Mouse (Mus musculus): ENCODE data around the gene Serpinb5. TPM values are rescaled to one million over a fixed set of nuclear protein-coding genes. Genes with fewer than 3 reads are reported as not detected.
A peak's percentile ranks its signal among the peaks of the same experiment; 100 is the strongest.
"Not testable (repeated sequence)": the region's sequence is repeated elsewhere in the genome, so short reads cannot be mapped to it uniquely, and the experiment has no call there.

The Serpinb5 gene
- polyA plus RNA-seq, 1 experiment = 4.0 TPM

DNA sequence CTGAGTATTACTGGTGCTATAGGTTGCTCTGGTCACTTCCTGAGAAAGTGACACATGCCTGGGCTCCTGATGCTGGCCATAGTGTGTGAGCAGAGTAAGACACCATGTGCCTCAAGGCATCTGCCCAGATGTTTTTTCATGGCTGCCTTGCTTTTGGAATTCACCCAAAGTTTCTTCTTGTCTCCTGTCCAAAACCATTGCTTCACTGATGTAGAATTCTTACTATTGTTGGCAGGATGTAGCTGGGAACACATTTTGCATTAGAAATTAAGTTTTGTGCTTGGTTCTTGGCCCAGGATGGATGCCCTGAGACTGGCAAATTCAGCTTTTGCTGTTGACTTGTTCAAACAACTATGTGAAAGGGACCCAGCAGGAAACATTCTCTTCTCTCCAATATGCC lies 9.0 kb downstream of the Serpinb5 start:
- H3K4me3 ChIP-seq (replicated peaks; ENCODE audit: extremely low read depth, low read depth, low read length) = no peak overlapping the region
- no peak for TF ChIP-seq POLR2A (IDR thresholded peaks at IDR 0.05; ENCODE audit: borderline replicate concordance, extremely low read depth, low read depth, low read length)
- no peak for TF ChIP-seq CTCF (IDR thresholded peaks at IDR 0.05; ENCODE audit: insufficient read depth, low read length)
- no peak for DNase-seq
- H3K4me1 ChIP-seq (ENCODE audit: control insufficient read depth, insufficient read depth, low read length) = no peaks in the 10 kb centered on the region

GRCm38 (mm10) chr1:106875193-106875886 lies 14.4 kb downstream of the Serpinb5 start:
- Histone ChIP-seq H3K4me3 (replicated peaks; ENCODE audit: extremely low read depth, low read depth, low read length) (no peak overlapping the region), H3K4me1 (ENCODE audit: control insufficient read depth, insufficient read depth, low read length) (no peaks in the 10 kb centered on the region)
- WGBS = 72% methylated on average over 5 of the region's 5 CpGs
- DNase-seq = no peak
- TF ChIP-seq CTCF (IDR thresholded peaks at IDR 0.05; ENCODE audit: insufficient read depth, low read length) (no peak), POLR2A (IDR thresholded peaks at IDR 0.05; ENCODE audit: borderline replicate concordance, extremely low read depth, low read depth, low read length) (no peak)

DNA sequence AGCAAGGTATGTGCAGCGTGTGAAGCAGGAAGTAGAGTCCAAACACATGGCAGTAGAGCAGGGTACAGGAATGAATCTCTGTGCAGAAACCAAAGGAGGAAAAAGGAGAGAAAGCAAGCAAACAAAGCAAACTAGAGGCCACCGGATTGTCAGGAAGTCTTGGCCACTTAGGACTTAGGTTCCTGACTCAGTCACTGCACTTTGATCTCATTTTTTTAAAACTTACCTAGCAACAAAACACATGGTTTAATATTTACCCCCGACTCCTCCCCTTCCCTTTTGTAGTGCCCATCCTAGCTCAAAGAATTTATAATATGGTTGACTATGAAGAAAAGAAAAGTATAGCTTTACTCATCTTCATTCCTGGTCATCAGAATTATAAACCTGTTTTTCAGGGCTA lies 15.2 kb downstream of the Serpinb5 start:
- no peak overlapping the region for H3K4me3 ChIP-seq (replicated peaks; ENCODE audit: extremely low read depth, low read depth, low read length)
- H3K4me1 ChIP-seq (ENCODE audit: control insufficient read depth, insufficient read depth, low read length) = no peaks in the 10 kb centered on the region
- 40% methylated on average over 3 of the region's 3 CpGs for WGBS
- no peak for DNase-seq
- TF ChIP-seq POLR2A (IDR thresholded peaks at IDR 0.05; ENCODE audit: borderline replicate concordance, extremely low read depth, low read depth, low read length) (no peak), CTCF (IDR thresholded peaks at IDR 0.05; ENCODE audit: insufficient read depth, low read length) (no peak)

DNA sequence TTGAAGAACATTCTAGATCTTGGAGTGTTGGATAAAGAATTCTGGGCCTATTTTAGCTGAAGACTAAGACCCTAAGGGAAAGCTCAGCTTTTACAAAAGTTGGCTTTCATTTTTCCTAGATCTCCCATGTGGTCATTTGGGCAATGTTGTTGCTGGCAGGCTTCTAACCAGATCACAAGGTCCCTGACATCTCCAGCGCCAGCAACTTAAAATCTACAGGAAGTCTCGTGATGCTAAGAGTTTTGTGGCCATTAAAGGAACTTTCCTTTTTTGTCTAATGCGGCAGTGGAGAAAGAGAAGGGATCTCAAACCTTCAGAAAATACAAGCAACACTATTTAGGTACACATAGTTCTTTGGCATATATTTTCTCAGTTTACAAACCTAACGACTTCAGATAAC lies 21.8 kb downstream of the Serpinb5 start:
- WGBS = 50% methylated on average over 4 of the region's 4 CpGs
- H3K4me1 ChIP-seq (ENCODE audit: control insufficient read depth, insufficient read depth, low read length) = no peaks in the 10 kb centered on the region
- no peak for DNase-seq
- no peak for TF ChIP-seq CTCF (IDR thresholded peaks at IDR 0.05; ENCODE audit: insufficient read depth, low read length)
- no peak for TF ChIP-seq POLR2A (IDR thresholded peaks at IDR 0.05; ENCODE audit: borderline replicate concordance, extremely low read depth, low read depth, low read length)
- no peak overlapping the region for H3K4me3 ChIP-seq (replicated peaks; ENCODE audit: extremely low read depth, low read depth, low read length)

- 48% methylated on average over 5 of the region's 5 CpGs for WGBS
- Histone ChIP-seq H3K4me1 (ENCODE audit: control insufficient read depth, insufficient read depth, low read length) (no peaks in the 10 kb centered on the region), H3K4me3 (replicated peaks; ENCODE audit: extremely low read depth, low read depth, low read length) (no peak overlapping the region)
- DNase-seq = no peak
- TF ChIP-seq CTCF (IDR thresholded peaks at IDR 0.05; ENCODE audit: insufficient read depth, low read length) (no peak), POLR2A (IDR thresholded peaks at IDR 0.05; ENCODE audit: borderline replicate concordance, extremely low read depth, low read depth, low read length) (no peak)
Observed at GRCm38 (mm10) chr1:106883369-106883768, 22.4 kb downstream of the Serpinb5 start.

DNA sequence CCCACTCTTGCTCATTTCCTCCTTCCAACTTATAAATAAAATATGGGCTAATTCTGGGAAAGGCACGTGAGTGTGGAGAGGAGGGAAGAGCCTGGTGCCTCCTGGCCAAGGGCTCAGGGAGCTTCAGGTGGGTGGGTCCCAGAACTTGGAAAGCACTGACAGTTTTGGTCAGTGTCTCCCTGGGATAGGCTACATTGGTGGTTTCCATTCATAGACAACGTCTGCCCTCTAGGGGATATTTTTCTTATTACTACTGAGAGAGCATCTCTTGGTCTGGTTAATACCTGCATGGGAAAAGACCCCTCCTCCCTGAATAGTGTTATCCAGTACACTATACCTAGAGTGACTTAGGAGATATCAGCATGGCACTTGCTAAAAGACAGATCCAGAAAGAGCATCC lies 22.8 kb downstream of the Serpinb5 start:
- WGBS = 6% methylated on average over 2 of the region's 2 CpGs
- no peak for DNase-seq
- H3K4me3 ChIP-seq (replicated peaks; ENCODE audit: extremely low read depth, low read depth, low read length) = no peak overlapping the region
- H3K4me1 ChIP-seq (ENCODE audit: control insufficient read depth, insufficient read depth, low read length) = no peaks in the 10 kb centered on the region
- TF ChIP-seq POLR2A (IDR thresholded peaks at IDR 0.05; ENCODE audit: borderline replicate concordance, extremely low read depth, low read depth, low read length) (no peak), CTCF (IDR thresholded peaks at IDR 0.05; ENCODE audit: insufficient read depth, low read length) (no peak)

DNA sequence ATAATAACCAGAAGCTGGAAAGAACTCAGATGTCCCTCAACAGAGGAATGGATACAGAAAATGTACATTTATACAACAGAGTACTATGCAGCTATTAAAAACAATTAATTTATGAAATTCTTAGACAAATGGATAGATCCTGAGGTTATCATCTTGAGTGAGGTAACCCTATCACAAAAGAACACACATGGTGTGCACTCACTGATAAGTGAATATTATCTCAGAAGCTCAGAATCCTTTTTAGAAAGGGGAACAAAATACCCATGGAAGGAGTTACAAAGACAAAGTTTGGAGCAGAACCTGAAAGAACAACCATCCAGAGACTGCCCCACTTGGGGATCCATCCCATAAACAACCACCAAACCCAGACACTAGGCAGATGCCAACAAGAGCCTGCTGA lies 34.2 kb downstream of the Serpinb5 start:
- DNase-seq; H3K4me1 ChIP-seq (ENCODE audit: control insufficient read depth, insufficient read depth, low read length); H3K4me3 ChIP-seq (replicated peaks; ENCODE audit: extremely low read depth, low read depth, low read length): not testable (repeated sequence)

DNA sequence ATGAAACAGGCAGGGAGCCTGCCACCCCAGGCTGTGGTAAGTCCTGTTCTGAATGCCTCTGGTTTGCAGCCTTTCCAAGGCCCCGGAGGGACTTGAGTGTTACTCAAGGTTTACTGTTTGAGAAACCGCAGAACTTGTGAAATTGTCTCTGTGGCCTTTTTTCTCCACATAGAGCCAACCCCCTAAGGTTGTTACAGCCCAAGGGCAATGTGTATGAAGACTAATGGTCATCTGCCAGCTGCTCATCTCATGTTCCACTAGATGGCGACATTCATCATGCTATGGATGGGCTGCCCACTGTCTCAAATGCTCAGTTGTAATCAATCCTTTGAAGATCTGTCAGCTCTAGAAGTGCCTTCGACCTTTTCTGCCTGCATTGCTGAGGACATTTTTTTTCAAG lies 40.4 kb downstream of the Serpinb5 start:
- Histone ChIP-seq H3K4me3 (replicated peaks; ENCODE audit: extremely low read depth, low read depth, low read length) (no peak overlapping the region), H3K4me1 (ENCODE audit: control insufficient read depth, insufficient read depth, low read length) (no peaks in the 10 kb centered on the region)
- WGBS = 26% methylated on average over 4 of the region's 4 CpGs
- TF ChIP-seq POLR2A (IDR thresholded peaks at IDR 0.05; ENCODE audit: borderline replicate concordance, extremely low read depth, low read depth, low read length) (no peak), CTCF (IDR thresholded peaks at IDR 0.05; ENCODE audit: insufficient read depth, low read length) (peak; percentile 36; the same call in 1 of the 2 replicates)
- no peak for DNase-seq

DNA sequence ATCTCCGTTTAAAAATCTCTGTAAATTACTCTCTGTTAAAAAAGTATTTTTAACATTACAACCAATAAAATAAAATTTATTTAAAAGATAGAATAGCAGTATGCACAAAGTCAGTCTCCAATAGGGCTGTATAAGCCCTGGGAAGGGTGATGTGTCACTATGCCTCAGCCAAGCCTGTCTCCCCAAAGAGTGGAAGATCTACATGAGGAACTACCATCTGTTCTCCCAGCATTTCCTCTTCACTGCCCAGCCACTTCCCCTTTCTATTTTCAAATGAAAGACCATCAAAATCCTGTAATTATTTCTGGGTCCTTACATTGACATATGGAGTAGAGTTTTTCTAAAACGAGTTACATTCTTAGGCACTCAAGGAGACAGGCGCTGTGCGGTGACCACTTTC lies 71.0 kb downstream of the Serpinb5 start:
- TF ChIP-seq POLR2A (IDR thresholded peaks at IDR 0.05; ENCODE audit: borderline replicate concordance, extremely low read depth, low read depth, low read length) (no peak), CTCF (IDR thresholded peaks at IDR 0.05; ENCODE audit: insufficient read depth, low read length) (no peak)
- no peak for DNase-seq

More for the DNA sequence above, 71.0 kb downstream of the Serpinb5 start:
- WGBS = 59% methylated on average over 4 of the region's 4 CpGs
- Histone ChIP-seq H3K4me1 (ENCODE audit: control insufficient read depth, insufficient read depth, low read length) (no peaks in the 10 kb centered on the region), H3K4me3 (replicated peaks; ENCODE audit: extremely low read depth, low read depth, low read length) (no peak overlapping the region)

Other genes with a start within 250 kb of the Serpinb5 start
- gene Bcl2, start 146.9 kb upstream of the Serpinb5 start, polyA plus RNA-seq (2012; rRNA removed) = 3.0 and 3.8 TPM in 2 replicates
- 10.0 and 23.5 TPM in 2 replicates for gene Kdsr, start 101.4 kb upstream of the Serpinb5 start, polyA plus RNA-seq (2012; rRNA removed)
- gene Vps4b, start 64.4 kb upstream of the Serpinb5 start, polyA plus RNA-seq (2012; rRNA removed) = 14.6 and 18.0 TPM in 2 replicates
- gene Serpinb12, start 73.3 kb downstream of the Serpinb5 start, polyA plus RNA-seq (2012; rRNA removed) = 44.7 TPM in 1 of 2 replicates, not detected in the other
- gene Serpinb13, start 119.8 kb downstream of the Serpinb5 start, polyA plus RNA-seq (2012; rRNA removed) = 0.78 TPM in 1 of 2 replicates, not detected in the other
- gene Serpinb3a, start 191.1 kb downstream of the Serpinb5 start, polyA plus RNA-seq (2012; rRNA removed) = 28.3 TPM in 1 of 2 replicates, not detected in the other
- gene Serpinb3d, start 222.3 kb downstream of the Serpinb5 start, polyA plus RNA-seq (2012; rRNA removed) = not detected in 2 replicates